7 mouse cellular contexts compared by ENCODE assay signal in genomic region chr17:8158627-8159026, GRCm38 (mm10). TPM values are rescaled to one million over a fixed set of nuclear protein-coding genes. Genes with fewer than 3 reads are reported as not detected.
"Had no signal": no experiment of that assay in that cellular context is flagged by ENCODE, and none has a peak within 500 bp of the region (broad histone marks: within the 10 kb centered on the region; RNA-seq: fewer than 3 reads in every experiment).

No protein-coding gene starts in this region.

RNA-seq across cellular contexts. Expression of gene Gm49673, which starts 11.0 kb away (rescaled TPM):
- total RNA-seq: left cerebral cortex, postnatal 4 days had no signal
- polyA plus RNA-seq: limb, embryonic 12.5 days; limb, embryonic 15.5 days; lung, embryonic 14.5 days; midbrain, embryonic 12.5 days; myocyte; stomach, postnatal 0 days had no signal
